Mouse (Mus musculus): Measurements from ENCODE around the gene Taok3.

The Taok3 gene

DNA sequence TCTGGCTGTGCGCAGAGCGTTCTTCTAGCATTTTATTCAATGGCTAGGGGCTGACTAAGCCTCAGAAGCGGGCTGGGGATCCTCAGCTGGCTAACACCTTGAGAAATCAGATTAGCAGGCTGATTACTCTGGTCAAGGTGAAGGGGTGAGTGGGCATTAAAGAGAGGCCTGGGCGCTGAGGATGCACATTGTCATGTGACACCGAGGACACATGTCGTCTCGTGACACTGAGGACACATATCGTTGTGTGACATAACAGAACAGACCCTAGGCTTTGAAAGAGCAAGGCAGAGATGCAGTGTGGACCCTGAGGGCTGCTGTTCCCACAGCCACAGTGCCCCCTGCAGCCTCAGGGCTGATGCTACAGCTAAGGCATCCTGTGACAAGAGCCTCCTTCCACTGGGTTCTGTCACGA, 23.8 kb downstream of the Taok3 start:
- no peak for DNase-seq (ENCODE audit: low read depth, low spot score)

DNA sequence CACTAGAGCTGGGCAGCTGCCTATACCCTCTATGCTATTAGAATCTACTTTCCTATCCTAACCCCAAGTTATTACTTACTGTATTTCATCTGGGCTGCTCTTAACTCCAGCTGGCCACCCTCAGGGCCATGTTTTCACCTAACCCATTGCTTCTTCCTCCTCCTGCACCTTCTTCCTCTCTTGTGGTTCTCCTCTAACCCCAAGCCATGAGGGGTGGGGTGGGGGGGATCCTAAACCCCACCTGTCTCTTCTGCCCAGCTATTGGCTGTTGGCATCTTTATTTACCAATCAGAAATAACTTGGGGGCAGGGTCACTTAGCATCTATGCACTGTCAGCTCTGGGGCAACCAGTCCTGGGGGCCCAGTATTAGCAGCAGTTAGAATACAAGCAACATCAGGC, 26.2 kb downstream of the Taok3 start:
- no peak for DNase-seq (ENCODE audit: low read depth, low spot score)

DNA sequence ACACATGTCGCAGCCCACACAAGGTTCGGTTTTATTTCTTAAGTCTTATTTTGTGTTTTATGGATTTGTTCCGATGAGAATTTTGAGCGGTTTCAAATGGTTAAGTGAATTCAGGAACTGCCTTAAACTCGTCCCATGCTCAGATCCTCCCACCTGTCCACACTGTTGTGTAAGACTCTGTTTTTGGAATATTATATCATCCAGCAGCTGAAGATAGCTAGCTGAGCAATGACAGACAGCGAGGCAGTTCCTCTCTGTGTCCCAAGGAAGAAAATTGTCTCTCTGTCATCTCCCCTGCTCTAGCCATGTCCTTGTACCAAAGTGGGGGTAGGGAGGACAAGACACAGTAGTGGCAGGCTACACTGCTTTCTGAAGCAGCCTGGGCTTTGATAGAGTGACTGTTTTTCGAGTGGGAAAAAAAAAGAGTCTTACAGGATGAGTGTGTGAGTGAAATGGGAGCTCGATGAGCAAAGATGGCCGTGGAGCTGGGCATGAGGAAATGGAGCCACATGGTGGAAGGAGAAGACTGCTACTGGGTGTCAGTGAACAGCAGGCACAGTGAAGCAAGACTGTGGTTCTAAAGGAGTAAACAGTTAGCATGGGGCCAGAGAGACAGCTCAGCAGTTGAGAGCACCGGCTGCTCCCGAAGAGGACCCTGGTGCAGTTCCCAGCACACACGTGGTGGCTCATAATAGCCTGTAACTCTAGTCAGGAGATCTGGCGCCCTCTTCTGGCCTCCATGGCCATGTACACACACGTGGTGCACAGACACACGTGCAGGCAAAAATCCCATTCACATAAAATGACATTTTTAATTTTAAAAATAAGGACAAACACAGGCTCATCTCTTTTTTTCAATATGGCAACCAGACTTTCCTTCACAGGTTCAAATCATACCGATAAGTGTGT, 27.5 kb downstream of the Taok3 start:
- no peak for DNase-seq (ENCODE audit: low read depth, low spot score)

DNA sequence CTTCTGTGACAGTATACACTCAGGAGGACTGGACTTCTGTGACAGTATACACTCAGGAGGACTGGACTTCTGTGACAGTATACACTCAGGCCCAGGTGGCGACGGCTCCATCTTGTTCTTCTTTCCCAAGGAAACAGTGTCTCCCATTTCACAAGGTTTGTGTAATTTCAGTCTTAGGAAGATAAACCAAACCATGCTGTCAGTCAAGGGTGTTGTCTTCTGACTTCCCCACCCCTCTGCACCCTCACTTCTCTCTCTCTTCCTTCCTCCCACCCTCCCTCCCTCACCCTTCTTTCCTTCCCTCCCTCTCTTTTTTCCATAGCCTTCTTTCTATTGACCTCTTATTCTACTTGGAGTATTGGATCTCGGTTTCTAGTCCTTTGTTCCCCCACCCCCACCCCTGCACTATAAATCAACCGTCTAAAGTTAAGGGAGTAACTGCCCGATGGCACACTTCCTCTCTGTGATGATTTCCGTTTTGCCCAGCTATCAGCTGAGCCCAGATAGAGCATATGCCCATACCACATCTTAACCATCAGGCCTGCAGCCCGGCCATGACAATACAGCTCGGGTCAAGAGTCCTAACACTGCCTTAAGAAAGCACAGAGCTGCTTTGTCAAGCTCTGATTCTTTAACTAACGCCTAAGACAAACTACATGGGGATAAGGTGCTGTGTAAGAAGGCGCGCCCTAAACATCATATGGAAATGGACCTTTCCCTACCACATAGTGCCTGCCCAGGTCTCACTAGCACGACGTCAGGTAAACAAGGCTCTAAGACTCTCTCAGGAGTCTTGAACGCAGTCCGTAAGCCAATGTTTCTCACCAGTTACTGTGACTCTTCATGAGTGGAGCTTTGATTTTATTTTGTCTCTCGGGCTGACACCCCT, 29.4 kb downstream of the Taok3 start:
- DNase-seq (ENCODE audit: low read depth, low spot score) = no peak

DNA sequence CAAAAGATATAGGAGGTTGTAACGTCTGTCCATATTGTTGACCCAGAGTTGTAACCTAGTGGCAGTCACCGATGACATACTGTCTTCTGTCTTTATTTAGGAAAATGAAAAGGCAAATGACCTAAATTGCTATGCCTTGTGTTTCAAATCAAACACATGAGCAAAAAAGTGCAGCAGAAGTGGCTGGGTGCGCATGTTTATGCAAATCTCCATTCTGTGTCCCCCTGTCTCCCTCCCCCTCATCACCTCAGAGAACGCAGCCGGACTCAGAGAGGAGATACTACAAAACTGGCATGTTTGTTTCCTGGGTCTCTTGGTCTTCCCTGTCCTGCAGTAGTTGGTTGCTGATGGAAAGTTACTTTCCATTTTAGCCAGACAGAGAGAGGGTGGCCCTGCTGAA, 30.1 kb downstream of the Taok3 start:
- DNase-seq (ENCODE audit: low read depth, low spot score) = no peak

DNA sequence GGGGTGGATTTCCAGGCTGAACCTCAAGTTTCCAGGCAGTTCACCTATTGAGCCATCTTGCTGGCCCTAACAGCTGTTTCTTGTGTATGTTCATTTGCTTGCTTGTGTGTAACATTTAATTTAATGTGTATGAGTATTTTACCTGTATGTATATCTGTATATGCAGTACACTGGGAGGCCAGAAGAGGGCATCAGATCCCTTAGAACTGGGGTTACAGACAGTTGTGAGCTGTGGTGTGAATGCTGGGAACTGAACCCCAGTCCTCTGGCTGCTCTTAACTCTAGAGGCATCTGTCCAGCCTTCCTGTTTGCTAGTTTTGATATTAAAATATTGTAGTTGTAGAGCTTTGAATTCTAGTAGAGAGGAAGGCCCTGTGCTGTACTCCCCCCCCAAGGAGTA, 33.0 kb downstream of the Taok3 start:
- DNase-seq (ENCODE audit: low read depth, low spot score) = no peak

DNA sequence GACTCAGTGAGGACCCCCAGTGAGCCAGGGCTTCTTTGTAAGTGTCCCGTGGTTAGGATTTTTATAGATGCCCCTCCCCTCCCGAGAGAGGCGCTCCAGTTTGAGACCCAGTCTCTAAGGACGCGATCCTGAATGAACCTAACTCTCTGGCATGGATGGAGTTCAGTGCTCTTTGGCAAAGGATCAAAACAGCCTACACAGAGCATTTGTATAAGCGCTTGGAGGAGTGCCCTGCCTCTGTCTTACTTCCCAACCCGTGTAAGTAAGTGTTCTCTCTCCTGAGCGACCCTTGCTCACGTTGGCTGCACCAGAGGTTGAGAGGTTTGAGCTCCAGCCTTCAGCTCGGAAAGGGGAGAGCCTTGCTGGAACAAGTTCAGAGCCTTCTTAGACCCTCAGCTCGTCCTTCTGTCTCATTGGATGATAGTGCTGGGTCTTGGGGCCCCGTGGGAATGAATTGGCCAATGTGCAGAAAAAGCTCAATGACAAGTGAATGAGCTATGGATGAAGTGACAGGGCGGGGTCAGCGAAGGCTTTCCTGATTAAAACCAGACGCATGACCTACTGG, 33.7 kb downstream of the Taok3 start:
- no peak for DNase-seq (ENCODE audit: low read depth, low spot score)

DNA sequence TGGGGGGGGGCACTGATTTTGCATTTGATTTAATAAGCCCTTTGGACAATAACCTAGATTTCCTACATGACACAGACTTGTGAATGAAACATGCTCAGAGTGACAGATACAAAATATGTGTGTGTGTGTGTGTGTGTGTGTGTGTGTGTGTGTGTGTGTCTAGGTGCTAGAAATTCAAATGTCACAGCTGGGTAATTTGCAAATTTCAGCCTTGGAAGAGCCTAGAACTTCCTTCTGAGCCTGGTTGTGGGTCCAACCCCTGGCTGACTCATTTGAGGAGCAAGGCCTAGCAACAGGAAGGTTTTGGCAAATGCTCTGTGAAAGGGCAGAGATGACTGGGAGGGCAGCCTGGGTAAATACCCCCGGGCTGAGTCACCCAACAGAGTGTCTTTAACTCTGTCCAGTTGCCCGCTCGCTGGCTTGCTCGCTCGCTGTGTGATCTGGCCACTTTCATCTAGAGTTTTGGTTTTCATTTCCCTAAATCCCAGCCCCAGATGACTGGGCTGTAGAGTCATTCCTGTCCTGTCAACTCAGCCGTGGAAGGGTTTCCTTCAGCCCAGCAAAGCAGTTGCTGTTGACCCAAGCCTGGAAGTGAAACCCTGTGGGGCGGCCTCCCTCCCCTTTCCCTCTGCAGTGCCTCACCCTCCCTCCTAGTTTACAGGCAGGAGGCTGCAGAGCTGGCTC, 38.5 kb downstream of the Taok3 start:
- DNase-seq (ENCODE audit: low read depth, low spot score) = no peak

DNA sequence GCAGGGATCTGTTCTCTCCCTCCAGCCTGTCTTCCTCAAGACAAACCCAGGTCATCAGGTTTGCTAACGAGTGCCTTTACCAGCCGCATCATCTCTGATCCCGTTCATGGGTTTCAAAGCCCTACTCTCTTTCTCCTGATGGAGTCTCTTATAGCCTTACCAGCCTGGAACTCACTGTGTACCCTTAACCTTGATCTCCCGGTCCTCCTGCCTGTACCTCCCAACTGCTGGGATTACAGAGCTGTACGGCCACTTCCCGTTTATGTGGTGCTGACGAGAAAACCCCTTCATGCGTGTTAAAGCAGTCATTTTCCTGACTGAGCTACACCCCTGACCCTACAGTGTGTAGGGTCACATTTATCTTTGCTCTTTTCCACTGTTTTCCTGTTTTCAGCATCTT, 39.4 kb downstream of the Taok3 start:
- DNase-seq (ENCODE audit: low read depth, low spot score) = no peak

DNA sequence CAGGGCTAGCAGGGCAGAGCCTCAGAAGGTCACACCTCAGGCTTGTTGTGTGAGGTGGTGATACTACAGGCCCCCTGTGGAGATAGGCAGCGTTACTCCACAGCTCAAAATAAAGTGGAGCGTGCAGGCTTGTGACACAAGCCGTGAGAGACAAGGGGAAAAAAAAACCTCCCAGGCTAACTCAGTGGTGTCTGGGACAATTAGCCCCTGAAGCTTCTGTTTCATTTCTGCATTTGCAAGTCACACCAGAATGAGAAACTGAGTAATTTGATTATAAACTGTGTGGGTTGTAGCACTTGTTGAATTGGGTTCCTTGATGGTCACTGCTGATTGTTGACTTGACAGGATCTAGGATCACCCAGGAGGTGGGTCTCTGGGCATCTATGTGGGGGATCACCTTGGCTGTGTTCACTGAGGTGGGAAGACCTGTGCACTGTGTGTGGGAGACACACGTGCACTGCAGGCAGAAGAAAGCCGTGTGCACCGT, 39.9 kb downstream of the Taok3 start:
- no peak for DNase-seq (ENCODE audit: low read depth, low spot score)

DNA sequence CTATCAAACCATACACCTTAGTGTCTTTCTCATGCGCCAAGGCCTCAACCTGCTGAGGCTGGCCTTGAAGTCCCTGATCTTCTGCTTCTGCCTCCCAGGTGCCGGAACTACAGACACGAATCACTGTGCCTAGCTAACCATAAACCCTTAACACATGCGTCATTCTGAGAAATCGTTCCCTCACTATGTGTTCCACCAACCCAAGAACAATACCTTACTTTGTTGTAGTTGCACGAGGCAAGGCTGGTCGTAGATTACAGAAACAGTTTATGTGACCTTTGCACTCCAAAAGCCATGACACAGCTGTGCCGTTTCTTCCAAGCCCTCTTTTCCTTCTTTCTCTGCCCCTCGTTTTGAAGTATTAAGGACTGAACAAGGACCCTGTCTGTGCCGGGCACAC, 40.6 kb downstream of the Taok3 start:
- DNase-seq (ENCODE audit: low read depth, low spot score) = no peak

DNA sequence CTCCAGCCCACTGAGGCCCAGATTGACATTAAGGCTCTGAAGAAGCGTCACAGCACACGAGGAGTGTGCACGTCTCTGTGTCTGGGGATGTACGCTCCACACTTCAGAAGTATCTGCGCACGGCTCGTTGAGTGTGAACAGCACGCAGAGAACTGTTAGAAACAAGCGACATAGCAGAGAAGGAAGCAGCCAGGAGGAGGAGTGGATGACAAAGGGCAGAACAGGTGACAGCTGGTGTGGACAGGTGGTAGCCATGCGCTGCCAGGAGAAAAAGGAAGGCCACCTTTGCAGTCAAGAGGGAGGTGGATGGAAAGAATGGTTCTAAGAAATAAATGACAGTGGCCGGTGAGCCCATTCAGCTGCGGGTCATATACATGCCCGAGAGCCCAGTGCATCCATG, 43.9 kb downstream of the Taok3 start:
- no peak for DNase-seq (ENCODE audit: low read depth, low spot score)

DNA sequence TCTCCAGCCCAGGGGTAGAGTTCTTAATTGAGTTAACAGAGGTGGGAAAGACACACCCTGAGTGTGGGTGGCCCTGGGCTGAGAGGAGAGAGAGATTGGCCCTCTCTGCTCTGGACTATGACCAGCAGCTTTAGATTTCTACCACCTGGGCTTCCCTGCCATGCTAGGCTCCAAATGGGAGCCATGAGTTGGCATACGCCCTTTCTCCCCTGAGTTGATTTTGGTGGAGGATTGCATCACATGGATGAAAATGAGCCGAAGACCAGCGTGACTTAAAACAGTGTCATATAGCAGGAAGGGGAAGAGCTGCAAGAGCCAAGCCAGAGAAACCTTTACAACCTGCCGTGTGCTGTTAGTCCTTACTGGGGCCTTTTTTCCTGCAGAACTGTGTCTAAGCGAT, 44.6 kb downstream of the Taok3 start:
- no peak for DNase-seq (ENCODE audit: low read depth, low spot score)

DNA sequence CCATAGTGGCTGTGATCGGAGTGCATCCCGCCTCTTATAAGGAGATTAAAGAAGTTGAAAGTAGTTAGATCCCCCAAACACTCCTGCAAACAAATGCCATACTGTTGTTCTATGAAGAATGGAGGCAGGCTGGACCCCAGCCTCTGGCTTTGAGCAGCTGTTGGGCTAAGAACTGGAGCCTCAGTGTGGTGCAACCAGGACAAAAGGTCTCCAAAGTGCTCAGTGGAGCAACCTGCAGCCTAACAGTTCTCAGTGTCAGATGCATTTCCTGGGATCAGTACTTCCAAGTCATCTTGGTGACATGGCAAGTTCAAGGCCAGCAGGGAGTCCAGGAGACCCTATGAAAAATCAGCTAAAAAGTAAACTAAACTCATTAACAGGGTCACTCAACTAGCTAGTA, 45.0 kb downstream of the Taok3 start:
- no peak for DNase-seq (ENCODE audit: low read depth, low spot score)

DNA sequence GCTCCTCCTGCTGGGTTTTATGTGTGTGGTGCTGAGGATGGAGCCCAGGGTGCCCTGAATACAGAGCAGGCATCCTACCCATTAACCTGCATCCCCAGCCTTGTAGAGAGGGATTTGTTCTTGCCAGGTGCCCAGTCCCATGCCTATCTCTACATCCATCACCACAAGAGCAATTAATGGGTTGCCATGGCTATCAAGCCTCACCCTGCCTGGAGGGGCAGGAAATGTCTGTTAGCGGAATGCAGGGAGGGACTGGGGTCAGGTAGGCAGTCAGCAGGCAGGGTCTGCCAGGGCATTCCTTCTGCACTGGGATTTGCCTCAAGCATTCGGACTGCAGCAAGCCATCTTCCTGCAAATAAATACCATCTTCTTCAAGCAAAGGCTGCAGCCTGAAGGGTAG, 46.0 kb downstream of the Taok3 start:
- DNase-seq (ENCODE audit: low read depth, low spot score) = no peak

DNA sequence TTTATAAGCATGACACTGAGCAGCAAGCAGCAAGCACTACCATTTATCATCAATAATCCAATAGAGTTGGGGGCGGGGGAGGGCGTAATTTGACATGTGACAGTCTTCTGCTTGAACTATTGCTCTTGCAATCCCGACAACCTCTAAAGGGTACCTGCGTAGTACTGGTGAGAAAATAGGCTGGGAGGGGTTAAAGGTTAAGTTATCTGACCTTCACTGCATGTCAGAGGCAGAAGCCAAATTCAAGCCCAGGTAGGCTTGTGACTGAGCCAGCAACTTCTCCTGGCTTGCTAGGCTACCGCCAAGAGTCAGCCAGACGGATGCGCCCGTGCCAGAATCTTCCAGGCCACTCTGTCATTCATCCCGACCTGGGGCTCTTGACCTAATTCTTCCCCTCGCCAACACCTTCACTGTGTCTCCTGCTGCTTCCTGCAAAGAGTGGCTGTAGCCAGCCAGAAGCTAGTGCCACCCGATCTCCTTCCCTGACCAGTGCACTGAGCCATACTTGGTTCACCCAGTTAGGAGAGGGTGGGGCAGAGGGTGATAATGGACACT, 47.0 kb downstream of the Taok3 start:
- no peak for DNase-seq (ENCODE audit: low read depth, low spot score)

DNA sequence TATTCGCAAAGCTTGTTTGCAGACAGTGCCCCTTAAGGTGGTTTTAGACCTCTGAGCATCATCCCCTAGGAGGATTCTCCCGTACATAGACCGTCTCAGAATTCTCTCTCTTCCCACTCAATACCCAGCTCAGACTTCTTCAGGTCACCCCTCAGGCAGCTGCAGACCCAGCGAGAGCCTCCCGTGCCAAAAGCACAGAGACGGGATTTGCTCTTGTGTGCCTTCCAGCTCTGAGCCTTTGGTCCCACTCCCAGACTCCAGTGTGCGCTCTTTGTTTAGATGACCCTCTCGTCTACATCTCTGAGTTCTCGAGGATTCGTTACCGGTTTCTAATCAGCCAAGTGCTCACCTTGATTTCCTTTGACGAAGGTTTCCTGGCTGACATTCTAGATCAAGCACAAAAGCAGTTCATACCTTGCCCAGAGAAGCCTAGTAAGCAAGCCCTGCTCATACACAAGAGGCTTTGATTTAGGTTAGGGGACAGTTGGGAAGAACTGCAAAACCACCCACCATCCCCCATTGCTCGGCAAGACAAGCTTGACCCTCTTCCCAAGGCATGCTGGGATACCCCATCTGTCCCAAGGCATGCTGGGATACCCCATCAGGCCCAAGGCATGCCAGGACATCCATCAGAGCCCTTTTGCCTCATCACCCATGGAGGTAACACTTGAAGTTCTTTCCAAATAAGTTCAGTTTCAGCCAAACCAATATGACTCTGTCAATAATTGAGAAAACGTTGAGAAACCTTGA, 48.6 kb downstream of the Taok3 start:
- no peak for DNase-seq (ENCODE audit: low read depth, low spot score)

DNA sequence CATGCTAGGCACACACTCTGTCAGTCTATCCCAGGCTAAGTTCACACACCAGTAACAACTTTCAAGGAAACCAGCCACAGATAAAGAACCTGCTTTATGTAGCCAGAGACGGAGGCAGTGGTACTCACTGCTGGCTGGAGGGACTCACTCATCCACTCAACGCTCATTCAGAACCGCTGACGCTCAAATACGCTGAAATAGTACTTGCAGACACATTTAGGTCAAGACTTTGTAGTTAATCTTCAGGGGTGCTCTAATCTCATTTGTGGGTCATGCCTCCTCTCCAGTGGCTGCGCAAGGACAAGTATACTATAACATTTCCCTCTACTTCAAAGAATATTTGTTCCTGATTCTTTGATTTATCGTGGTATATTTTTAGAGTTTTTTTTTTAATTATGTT, 54.1 kb downstream of the Taok3 start:
- no peak for DNase-seq (ENCODE audit: low read depth, low spot score)

DNA sequence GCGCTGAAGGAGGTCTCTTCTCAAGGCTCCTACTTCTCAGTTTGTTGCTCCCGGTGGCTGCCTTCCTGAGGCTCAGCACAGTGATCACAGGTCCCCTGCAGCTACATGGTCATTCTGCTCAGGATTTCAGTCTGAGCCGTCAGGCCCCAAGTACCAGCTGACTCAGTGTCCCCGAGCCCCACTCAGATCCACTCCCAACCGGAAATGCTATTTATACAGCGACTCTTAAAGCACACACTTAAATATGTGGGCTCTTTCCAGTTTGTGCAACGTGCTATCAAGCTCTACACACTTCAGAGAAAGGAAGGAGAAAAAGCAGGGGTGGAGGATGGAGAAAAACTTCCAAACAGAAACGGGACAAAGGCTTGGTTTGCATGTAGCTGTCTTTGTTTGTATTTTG, 56.0 kb downstream of the Taok3 start:
- no peak for DNase-seq (ENCODE audit: low read depth, low spot score)

DNA sequence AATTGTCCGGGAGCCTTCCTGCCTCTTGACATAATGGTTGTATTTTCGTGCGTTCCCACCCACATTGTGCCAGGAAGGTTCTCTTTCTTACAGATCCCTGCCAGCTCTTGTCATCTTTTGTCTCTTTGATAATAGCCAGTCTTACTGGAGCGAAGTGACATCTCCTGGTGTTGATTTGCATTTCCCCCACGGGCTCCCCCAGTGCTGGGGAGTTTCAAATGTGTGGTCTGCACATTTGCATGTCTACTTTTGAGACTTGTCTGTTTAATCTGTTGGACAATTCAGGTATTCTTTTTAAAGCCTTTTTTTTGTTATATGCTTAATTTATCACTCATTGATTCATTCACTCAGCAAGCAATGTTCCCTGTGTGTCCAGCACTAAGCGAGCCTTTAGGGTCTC, 58.1 kb downstream of the Taok3 start:
- DNase-seq (ENCODE audit: low read depth, low spot score) = no peak

DNA sequence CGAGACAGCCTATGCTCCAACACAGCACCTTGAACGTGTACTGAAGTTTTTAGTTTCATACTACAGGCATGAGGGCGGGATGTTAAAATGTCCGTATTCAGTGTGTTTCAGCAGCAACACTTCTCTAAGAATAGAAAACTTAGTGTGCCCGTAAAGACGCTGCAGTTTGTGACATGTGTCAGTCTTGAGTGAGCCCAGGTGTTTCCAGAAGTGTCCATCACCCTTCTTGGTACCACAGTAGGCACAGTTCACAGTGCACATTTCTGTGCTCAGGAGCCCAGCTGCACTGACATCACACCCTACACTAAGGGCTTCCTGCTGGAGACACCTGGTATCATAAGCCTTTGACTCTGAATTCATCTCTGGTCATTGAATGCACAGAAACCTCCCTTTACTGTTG, 58.6 kb downstream of the Taok3 start:
- no peak for DNase-seq (ENCODE audit: low read depth, low spot score)
